Mouse (Mus musculus): Measurements from ENCODE around the gene Cfap97d1. TPM values are rescaled to one million over a fixed set of nuclear protein-coding genes. Genes with fewer than 3 reads are reported as not detected.

Gene Cfap97d1
- polyA plus RNA-seq, 1 experiment from 2014 or later = not detected

GRCm38 (mm10) chr11:101990244-101990643 is 6.2 kb downstream of the Cfap97d1 start:
- H3K9ac ChIP-seq = no peak overlapping the region
- no peaks in the 10 kb centered on the region for H3K9me3 ChIP-seq (replicated peaks)
- no peak overlapping the region for H3K27ac ChIP-seq (replicated peaks)
- no peaks in the 10 kb centered on the region for H3K36me3 ChIP-seq (replicated peaks)
- peaks cover 38% of the 10 kb centered on the region for H3K4me1 ChIP-seq (replicated peaks)
- no peak overlapping the region for H3K4me3 ChIP-seq (replicated peaks)
- 65% methylated on average over 3 of the region's 3 CpGs for WGBS (ENCODE audit: insufficient replicate concordance)
- ATAC-seq (ENCODE audit: insufficient read depth) = no peak
- H3K4me2 ChIP-seq = no peak overlapping the region
- H3K27me3 ChIP-seq = peaks cover 30% of the 10 kb centered on the region

GRCm38 (mm10) chr11:101991813-101992212 is 7.7 kb downstream of the Cfap97d1 start:
- Histone ChIP-seq H3K9ac (no peak overlapping the region), H3K27me3 (peaks cover 17% of the 10 kb centered on the region), H3K4me1 (replicated peaks) (peaks cover 28% of the 10 kb centered on the region), H3K36me3 (replicated peaks) (no peaks in the 10 kb centered on the region), H3K27ac (replicated peaks) (no peak overlapping the region), H3K9me3 (replicated peaks) (no peaks in the 10 kb centered on the region), H3K4me2 (no peak overlapping the region), H3K4me3 (replicated peaks) (no peak overlapping the region)
- WGBS (ENCODE audit: insufficient replicate concordance) = 45% methylated on average over 3 of the region's 3 CpGs
- no peak for ATAC-seq (ENCODE audit: insufficient read depth)

- ATAC-seq (ENCODE audit: insufficient read depth) = no peak
Measured at GRCm38 (mm10) chr11:101992411-101992810, 8.3 kb downstream of the Cfap97d1 start.

GRCm38 (mm10) chr11:101994100-101994499 is 10.0 kb downstream of the Cfap97d1 start:
- ATAC-seq (ENCODE audit: insufficient read depth) = peak; percentile 92
- H3K36me3 ChIP-seq (replicated peaks) = no peaks in the 10 kb centered on the region
- no peaks in the 10 kb centered on the region for H3K9me3 ChIP-seq (replicated peaks)
- H3K27ac ChIP-seq (replicated peaks) = peak overlapping the region; percentile 80
- peak overlapping the region; percentile 60 for H3K4me2 ChIP-seq
- 0 out of 2 replicates have a peak overlapping the region, but pooled peaks have one; percentile 17 for H3K9ac ChIP-seq
- no peaks in the 10 kb centered on the region; the same call in 1 of the 2 replicates for H3K27me3 ChIP-seq
- H3K4me1 ChIP-seq (replicated peaks) = peaks cover 34% of the 10 kb centered on the region
- WGBS (ENCODE audit: insufficient replicate concordance) = 32% methylated on average over 8 of the region's 8 CpGs
- no peak overlapping the region; the same call in 1 of the 2 replicates for H3K4me3 ChIP-seq (replicated peaks)

More at GRCm38 (mm10) chr11:101992411-101992810, 8.3 kb downstream of the Cfap97d1 start:
- Histone ChIP-seq H3K27ac (replicated peaks) (no peak overlapping the region), H3K4me1 (replicated peaks) (peaks cover 27% of the 10 kb centered on the region), H3K4me2 (no peak overlapping the region), H3K4me3 (replicated peaks) (no peak overlapping the region), H3K27me3 (peaks cover 11% of the 10 kb centered on the region), H3K9me3 (replicated peaks) (no peaks in the 10 kb centered on the region), H3K9ac (no peak overlapping the region), H3K36me3 (replicated peaks) (no peaks in the 10 kb centered on the region)
- WGBS (ENCODE audit: insufficient replicate concordance) = 69% methylated on average over 7 of the region's 7 CpGs

- ATAC-seq (ENCODE audit: insufficient read depth) = no peak
- Histone ChIP-seq H3K4me3 (replicated peaks) (no peak overlapping the region), H3K4me2 (no peak overlapping the region), H3K4me1 (replicated peaks) (peaks cover 34% of the 10 kb centered on the region), H3K9ac (no peak overlapping the region), H3K9me3 (replicated peaks) (no peaks in the 10 kb centered on the region), H3K36me3 (replicated peaks) (no peaks in the 10 kb centered on the region), H3K27me3 (no peaks in the 10 kb centered on the region), H3K27ac (replicated peaks) (no peak overlapping the region)
- WGBS (ENCODE audit: insufficient replicate concordance) = 69% methylated on average over 7 of the region's 7 CpGs
Measured at GRCm38 (mm10) chr11:101995938-101996337, 11.9 kb downstream of the Cfap97d1 start.

GRCm38 (mm10) chr11:101998258-101998657 is 14.2 kb downstream of the Cfap97d1 start:
- 38% methylated on average over 5 of the region's 5 CpGs for WGBS (ENCODE audit: insufficient replicate concordance)
- H3K9me3 ChIP-seq (replicated peaks) = no peaks in the 10 kb centered on the region
- H3K27ac ChIP-seq (replicated peaks) = no peak overlapping the region
- H3K9ac ChIP-seq = no peak overlapping the region
- H3K4me3 ChIP-seq (replicated peaks) = no peak overlapping the region
- no peaks in the 10 kb centered on the region for H3K27me3 ChIP-seq
- H3K4me2 ChIP-seq = no peak overlapping the region
- H3K4me1 ChIP-seq (replicated peaks) = peaks cover 22% of the 10 kb centered on the region
- no peak for ATAC-seq (ENCODE audit: insufficient read depth)
- no peaks in the 10 kb centered on the region for H3K36me3 ChIP-seq (replicated peaks)

GRCm38 (mm10) chr11:101999466-101999865 is 15.4 kb downstream of the Cfap97d1 start:
- no peaks in the 10 kb centered on the region for H3K27me3 ChIP-seq
- no peak overlapping the region for H3K4me3 ChIP-seq (replicated peaks)
- no peaks in the 10 kb centered on the region for H3K36me3 ChIP-seq (replicated peaks)
- 56% methylated on average over 4 of the region's 4 CpGs for WGBS (ENCODE audit: insufficient replicate concordance)
- no peaks in the 10 kb centered on the region for H3K9me3 ChIP-seq (replicated peaks)
- no peak overlapping the region for H3K27ac ChIP-seq (replicated peaks)
- H3K9ac ChIP-seq = no peak overlapping the region
- no peak for ATAC-seq (ENCODE audit: insufficient read depth)
- no peak overlapping the region for H3K4me2 ChIP-seq
- peaks cover 11% of the 10 kb centered on the region for H3K4me1 ChIP-seq (replicated peaks)

- no peaks in the 10 kb centered on the region for H3K27me3 ChIP-seq
- H3K9ac ChIP-seq = no peak overlapping the region
- no peaks in the 10 kb centered on the region for H3K4me1 ChIP-seq (replicated peaks)
- H3K4me2 ChIP-seq = no peak overlapping the region
- WGBS (ENCODE audit: insufficient replicate concordance) = 81% methylated on average over 8 of the region's 8 CpGs
- H3K4me3 ChIP-seq (replicated peaks) = no peak overlapping the region
- H3K27ac ChIP-seq (replicated peaks) = no peak overlapping the region
- H3K36me3 ChIP-seq (replicated peaks) = no peaks in the 10 kb centered on the region
- no peaks in the 10 kb centered on the region for H3K9me3 ChIP-seq (replicated peaks)
- ATAC-seq (ENCODE audit: insufficient read depth) = no peak
Measured at GRCm38 (mm10) chr11:102004251-102004650, 20.2 kb downstream of the Cfap97d1 start.

- ATAC-seq (ENCODE audit: insufficient read depth) = no peak
- Histone ChIP-seq H3K4me1 (replicated peaks) (no peaks in the 10 kb centered on the region), H3K36me3 (replicated peaks) (no peaks in the 10 kb centered on the region), H3K9ac (no peak overlapping the region), H3K27me3 (no peaks in the 10 kb centered on the region), H3K4me2 (no peak overlapping the region), H3K4me3 (replicated peaks) (no peak overlapping the region), H3K27ac (replicated peaks) (no peak overlapping the region), H3K9me3 (replicated peaks) (no peaks in the 10 kb centered on the region)
- 69% methylated on average over 9 of the region's 9 CpGs for WGBS (ENCODE audit: insufficient replicate concordance)
Measured at GRCm38 (mm10) chr11:102006271-102006670, 22.2 kb downstream of the Cfap97d1 start.

- H3K27me3 ChIP-seq = no peaks in the 10 kb centered on the region
- H3K4me1 ChIP-seq (replicated peaks) = no peaks in the 10 kb centered on the region
- no peaks in the 10 kb centered on the region for H3K9me3 ChIP-seq (replicated peaks)
- no peaks in the 10 kb centered on the region for H3K36me3 ChIP-seq (replicated peaks)
- H3K4me3 ChIP-seq (replicated peaks) = no peak overlapping the region
- no peak overlapping the region for H3K9ac ChIP-seq
- no peak overlapping the region for H3K4me2 ChIP-seq
- H3K27ac ChIP-seq (replicated peaks) = no peak overlapping the region
- WGBS (ENCODE audit: insufficient replicate concordance) = 70% methylated on average over 5 of the region's 5 CpGs
- ATAC-seq (ENCODE audit: insufficient read depth) = no peak
Measured at GRCm38 (mm10) chr11:102006688-102007087, 22.6 kb downstream of the Cfap97d1 start.

- H3K4me1 ChIP-seq (replicated peaks) = no peaks in the 10 kb centered on the region
- H3K9ac ChIP-seq = no peak overlapping the region
- no peak overlapping the region for H3K4me2 ChIP-seq
- H3K9me3 ChIP-seq (replicated peaks) = no peaks in the 10 kb centered on the region
- no peak overlapping the region for H3K27ac ChIP-seq (replicated peaks)
- no peak overlapping the region for H3K4me3 ChIP-seq (replicated peaks)
- WGBS (ENCODE audit: insufficient replicate concordance) = 69% methylated on average over 8 of the region's 8 CpGs
- H3K27me3 ChIP-seq = no peaks in the 10 kb centered on the region
- no peaks in the 10 kb centered on the region for H3K36me3 ChIP-seq (replicated peaks)
- no peak for ATAC-seq (ENCODE audit: insufficient read depth)
Measured at GRCm38 (mm10) chr11:102008372-102008771, 24.3 kb downstream of the Cfap97d1 start.

GRCm38 (mm10) chr11:102008954-102009637 is 25.0 kb downstream of the Cfap97d1 start:
- Histone ChIP-seq H3K4me2 (no peak overlapping the region), H3K4me1 (replicated peaks) (no peaks in the 10 kb centered on the region), H3K4me3 (replicated peaks) (no peak overlapping the region), H3K27me3 (no peaks in the 10 kb centered on the region), H3K27ac (replicated peaks) (no peak overlapping the region), H3K9ac (no peak overlapping the region), H3K9me3 (replicated peaks) (no peaks in the 10 kb centered on the region), H3K36me3 (replicated peaks) (no peaks in the 10 kb centered on the region)
- ATAC-seq (ENCODE audit: insufficient read depth) = peak; percentile 42; the same call in 1 of the 2 replicates
- 49% methylated on average over 15 of the region's 15 CpGs for WGBS (ENCODE audit: insufficient replicate concordance)

All from liver, embryonic 15.5 days (tissue).